Mouse (Mus musculus): ENCODE data around the gene Fry.

- TF ChIP-seq POLR2A (IDR thresholded peaks at IDR 0.05; ENCODE audit: borderline replicate concordance, low read depth, low read length) (no peak), CTCF (IDR thresholded peaks at IDR 0.05; ENCODE audit: low read depth, low read length) (no peak)
Observed at GRCm38 (mm10) chr5:150525239-150525638, 406.8 kb downstream of the Fry start.

Measured in bone marrow macrophage, adult 2 months (primary cell).